Mouse (Mus musculus): ENCODE measurements at regions not wholly inside any gene's neighbourhood (a gene's known extent, or its start where the extent isn't known, plus 50 kb on each side); places are given as distances from the start of the nearest gene placed in this dataset.

- DNase-seq, result no peak
Measured at GRCm38 (mm10) chr1:195312426-195312825, 135.9 kb upstream of the Cr2 start.

- no peak for DNase-seq
Measured at GRCm38 (mm10) chr1:195285076-195285475, 108.6 kb upstream of the Cr2 start.

- DNase-seq, result peak; percentile 95
Measured at GRCm38 (mm10) chr1:195241496-195241895, 65.0 kb upstream of the Cr2 start.

GRCm38 (mm10) chr1:195232658-195233057 is 56.1 kb upstream of the Cr2 start:
- DNase-seq, result peak; percentile 28

GRCm38 (mm10) chr1:195227007-195227406 is 50.5 kb upstream of the Cr2 start:
- no peak for DNase-seq
